Mouse (Mus musculus) kidney, adult 8-10 months (tissue): ENCODE measurements around the gene Rassf1.
"Not testable (repeated sequence)": the region's sequence is repeated elsewhere in the genome, so short reads cannot be mapped to it uniquely, and the experiment has no call there.

Experiments used
- DNase-seq, 2 experiments: peaks; one replicate each; pipeline ENCODE4 v3.0.0; 2022

Gene Rassf1

GRCm38 (mm10) chr9:107565556-107565955 is 14.2 kb downstream of the Rassf1 start:
- not testable (repeated sequence) for DNase-seq

GRCm38 (mm10) chr9:107566041-107566709 is 14.8 kb downstream of the Rassf1 start:
- DNase-seq: peak; percentile 90 to 95

GRCm38 (mm10) chr9:107566855-107567254 is 15.5 kb downstream of the Rassf1 start:
- peak; percentile 67 to 82 for DNase-seq

DNA sequence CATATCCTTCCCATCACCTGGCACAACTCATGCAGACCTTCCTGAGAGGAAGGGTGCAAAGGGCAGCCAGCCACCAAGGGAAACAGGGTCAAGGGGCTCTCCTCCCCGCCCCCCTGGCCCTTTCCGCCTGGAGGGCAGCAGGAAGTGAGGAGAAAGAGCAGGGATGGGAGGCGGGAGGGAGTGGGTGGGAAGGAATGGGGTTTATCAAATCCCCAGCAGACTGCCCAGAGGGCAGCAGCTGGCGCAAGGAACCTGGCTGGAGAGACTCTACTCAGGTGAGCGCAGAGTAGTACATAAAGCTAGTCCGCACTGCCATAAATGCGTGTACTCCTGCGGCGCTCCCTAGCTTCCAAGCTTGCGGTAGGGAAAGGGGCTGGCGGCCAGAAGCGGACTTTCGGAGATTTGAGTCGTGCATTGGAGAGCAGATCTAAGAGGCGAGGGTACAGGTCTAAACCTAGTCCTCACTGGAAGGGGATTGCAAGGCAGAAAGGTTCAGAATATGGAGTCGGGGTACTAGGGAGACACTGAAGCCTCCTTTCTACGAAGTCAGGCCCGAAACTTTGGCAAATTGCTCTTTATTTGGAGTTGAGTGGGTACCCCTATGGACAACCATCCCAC is 16.5 kb downstream of the Rassf1 start, which contains the start of gene Hyal2:
Hyal2 (plus strand) TSS at position 244 of the 618 bp plus-strand sequence.
- peak; percentile 89 to 91 for DNase-seq

DNA sequence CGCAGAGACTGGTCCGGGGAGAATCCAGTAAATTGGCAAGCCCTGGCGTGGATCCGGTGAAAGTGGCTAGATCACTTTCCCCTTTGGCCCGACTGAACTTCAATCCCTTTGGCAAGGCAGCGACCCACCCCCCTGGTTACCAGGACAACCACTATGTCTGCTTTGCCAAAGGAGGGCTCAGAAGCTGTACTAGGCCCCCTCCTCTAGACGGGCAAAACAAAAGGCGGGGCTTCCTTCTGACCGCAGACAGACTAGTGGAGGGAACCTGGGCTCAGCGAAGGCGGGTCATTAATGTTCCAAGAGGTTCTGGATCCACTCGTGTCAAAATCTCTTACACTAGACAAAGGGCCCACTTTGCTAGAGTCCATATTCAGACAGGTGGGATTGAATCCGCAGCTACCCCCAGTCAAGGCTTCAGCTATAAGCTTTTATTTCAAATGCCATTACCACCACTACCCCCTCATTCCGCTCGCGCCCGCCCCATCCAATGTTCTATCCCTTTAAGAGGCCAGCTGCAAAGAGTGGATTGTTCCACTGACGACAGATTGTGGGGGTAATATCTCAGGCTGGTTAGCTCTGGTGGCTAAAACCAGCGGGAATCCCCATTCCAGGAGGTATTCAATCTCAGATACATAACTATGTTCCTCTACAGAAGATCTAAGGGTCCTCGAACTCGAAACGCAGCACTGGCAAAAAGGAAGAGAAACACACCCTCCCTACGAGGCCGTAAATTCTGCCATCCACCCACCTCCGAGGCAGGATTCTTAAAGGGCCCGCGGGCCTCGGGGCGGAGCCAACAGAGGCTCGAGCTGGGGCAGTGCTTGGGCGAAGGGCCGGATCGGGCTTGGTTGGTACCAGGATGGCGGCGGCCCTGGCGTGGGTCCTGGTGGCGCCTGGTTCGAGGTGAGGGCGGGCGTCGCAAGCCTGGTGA is 17.2 kb downstream of the Rassf1 start:
- DNase-seq: peak; percentile 91 to 92

GRCm38 (mm10) chr9:107569270-107569669 is 17.9 kb downstream of the Rassf1 start:
- no peak for DNase-seq

DNA sequence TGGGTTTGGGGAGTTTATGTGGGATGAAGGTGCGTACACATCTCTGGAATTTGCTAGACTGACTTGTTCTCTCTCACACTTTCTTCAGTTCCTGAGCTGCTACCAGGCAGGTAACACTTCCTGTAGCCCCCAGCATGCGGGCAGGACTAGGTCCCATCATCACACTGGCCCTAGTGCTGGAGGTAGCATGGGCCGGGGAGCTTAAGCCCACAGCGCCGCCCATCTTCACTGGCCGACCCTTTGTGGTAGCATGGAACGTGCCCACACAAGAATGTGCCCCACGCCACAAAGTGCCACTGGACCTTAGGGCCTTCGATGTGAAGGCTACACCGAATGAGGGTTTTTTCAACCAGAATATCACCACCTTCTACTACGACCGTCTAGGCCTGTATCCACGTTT is 18.7 kb downstream of the Rassf1 start:
- no peak for DNase-seq

GRCm38 (mm10) chr9:107570845-107571244 is 19.5 kb downstream of the Rassf1 start:
- DNase-seq: no peak

DNA sequence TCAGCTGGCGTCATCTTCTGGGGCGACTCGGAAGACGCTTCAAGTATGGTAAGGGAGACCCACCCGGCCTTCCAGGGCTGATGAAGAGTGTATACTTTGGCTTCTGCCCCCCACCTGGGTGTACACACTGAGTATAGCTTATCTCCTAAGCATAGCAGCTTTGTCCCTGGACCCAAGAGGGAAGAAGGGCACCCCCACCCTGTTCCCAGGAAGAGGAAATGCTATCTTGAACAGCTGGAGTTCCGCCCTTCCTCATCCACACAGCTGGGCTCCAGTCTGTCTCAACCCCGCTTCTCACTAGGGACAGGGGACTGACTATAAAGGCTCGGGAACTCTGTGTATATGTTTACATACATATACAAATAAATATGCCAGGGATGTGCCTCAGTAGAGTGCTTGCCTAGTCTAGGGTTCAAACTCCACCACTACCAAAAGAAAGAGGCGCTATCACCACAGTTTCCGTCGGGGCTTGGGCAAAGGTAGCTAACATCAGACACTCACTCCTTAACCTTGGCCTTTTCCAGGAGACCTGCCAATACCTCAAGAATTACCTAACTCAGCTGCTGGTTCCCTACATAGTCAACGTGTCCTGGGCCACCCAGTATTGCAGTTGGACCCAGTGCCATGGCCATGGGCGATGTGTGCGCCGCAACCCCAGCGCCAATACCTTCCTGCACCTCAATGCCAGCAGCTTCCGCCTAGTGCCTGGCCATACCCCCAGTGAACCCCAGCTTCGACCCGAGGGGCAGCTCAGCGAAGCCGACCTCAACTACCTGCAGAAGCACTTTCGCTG is 20.4 kb downstream of the Rassf1 start:
- peak in 1 of 2 experiments; percentile 64 for DNase-seq

DNA sequence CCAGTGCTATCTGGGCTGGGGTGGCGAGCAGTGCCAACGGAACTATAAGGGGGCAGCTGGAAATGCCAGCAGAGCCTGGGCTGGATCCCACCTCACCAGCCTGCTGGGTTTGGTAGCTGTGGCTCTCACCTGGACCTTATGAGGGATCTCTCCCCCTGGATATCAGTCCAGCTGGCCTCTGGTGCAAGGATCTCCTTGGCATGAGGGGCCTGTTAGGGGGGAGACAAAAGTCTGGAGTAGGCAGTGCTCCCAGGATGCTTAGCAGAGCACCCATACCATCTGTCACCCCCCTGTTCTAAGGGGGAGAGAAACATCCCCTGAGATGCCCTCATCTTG is 20.9 kb downstream of the Rassf1 start:
- no peak for DNase-seq

GRCm38 (mm10) chr9:107573774-107574173 is 22.4 kb downstream of the Rassf1 start:
- not testable (repeated sequence) for DNase-seq

DNA sequence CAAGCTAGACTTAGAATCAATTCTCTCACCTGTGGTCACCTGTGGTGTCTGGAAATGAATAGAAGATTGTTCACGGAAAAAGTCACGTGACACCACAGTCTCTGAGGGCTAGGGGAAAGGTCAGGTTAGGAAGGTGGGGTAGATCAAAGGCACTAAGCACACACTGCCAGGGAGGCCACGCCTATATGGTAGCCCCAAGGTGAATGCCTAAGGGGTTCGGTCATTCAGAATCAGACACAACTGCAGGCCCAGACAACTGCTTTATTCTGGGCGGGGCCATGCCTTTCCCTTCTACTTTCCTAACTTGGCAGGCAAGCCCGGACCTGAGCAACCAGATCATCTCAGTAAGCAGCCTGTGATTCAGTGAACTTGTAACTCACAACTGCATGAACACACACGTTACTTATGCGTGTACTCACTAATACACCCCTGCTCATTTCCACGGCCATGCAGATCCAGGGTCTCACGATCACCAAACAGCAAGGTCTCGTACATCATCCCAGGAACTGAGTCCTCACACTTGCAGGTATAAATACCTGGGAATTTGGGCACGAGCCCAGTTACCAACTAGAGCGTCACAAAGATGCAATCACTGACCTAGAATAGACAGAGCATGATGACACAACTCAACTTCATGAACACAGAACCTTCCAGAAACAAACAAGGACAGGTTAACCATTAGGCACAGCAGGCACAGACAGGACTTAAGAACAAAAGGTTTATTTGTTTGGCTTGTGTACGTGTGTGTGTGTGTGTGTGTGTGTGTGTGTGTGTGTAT is 24.4 kb downstream of the Rassf1 start:
- no peak for DNase-seq

- peak; percentile 80 to 86 for DNase-seq
Observed at GRCm38 (mm10) chr9:107576357-107577107, 25.2 kb downstream of the Rassf1 start, which contains the start of gene Hyal1. Gene Hyal1 (plus strand): TSS chr9:107576927.

- DNase-seq: no peak
Observed at GRCm38 (mm10) chr9:107577871-107578270, 26.5 kb downstream of the Rassf1 start.

- no peak for DNase-seq
Observed at GRCm38 (mm10) chr9:107578587-107578986, 27.2 kb downstream of the Rassf1 start, which contains the start of gene Naa80. Gene Naa80 (plus strand): TSS chr9:107578887.

- no peak for DNase-seq
Observed at GRCm38 (mm10) chr9:107579023-107579900, 27.9 kb downstream of the Rassf1 start.

GRCm38 (mm10) chr9:107580501-107581317 is 29.4 kb downstream of the Rassf1 start, which contains the start of gene Hyal3:
Gene Hyal3 (plus strand): TSS chr9:107580818.
- DNase-seq: peak; percentile 95 to 96

DNA sequence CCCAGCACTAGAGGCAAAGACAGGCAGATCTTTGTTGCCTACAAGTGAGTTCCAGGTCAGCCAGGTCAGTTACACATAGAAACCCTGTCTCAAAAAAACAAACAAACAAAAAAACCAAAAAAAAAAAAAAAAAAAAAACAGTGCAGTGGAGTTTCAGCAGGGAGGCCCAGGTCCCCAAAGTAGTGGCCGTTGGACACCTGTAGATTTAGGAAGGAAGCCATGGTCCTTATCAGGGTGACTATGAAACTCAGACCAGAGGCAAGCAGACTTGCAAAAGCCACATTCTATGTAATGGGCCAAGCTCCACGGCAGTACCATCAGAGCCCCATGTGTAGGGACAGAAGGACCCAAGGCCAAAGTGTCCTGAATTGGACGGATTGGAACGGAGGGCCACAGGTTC is 30.2 kb downstream of the Rassf1 start:
- no peak for DNase-seq
